Mouse (Mus musculus): ENCODE results near the gene Zbtb22. TPM values are rescaled to one million over a fixed set of nuclear protein-coding genes. Genes with fewer than 3 reads are reported as not detected.

Gene Zbtb22
- polyA plus RNA-seq (2015; fragmentation: Nextera tagmentation; extraction: Ambion mirVana), result 14.6 and 16.5 TPM in 2 replicates

GRCm38 (mm10) chr17:33915671-33916250 is at the start of gene Zbtb22, which contains the start of gene Tapbp:
Gene Zbtb22 (plus strand): TSS chr17:33915904.
Gene Tapbp (plus strand): TSS chr17:33915899.

DNA sequence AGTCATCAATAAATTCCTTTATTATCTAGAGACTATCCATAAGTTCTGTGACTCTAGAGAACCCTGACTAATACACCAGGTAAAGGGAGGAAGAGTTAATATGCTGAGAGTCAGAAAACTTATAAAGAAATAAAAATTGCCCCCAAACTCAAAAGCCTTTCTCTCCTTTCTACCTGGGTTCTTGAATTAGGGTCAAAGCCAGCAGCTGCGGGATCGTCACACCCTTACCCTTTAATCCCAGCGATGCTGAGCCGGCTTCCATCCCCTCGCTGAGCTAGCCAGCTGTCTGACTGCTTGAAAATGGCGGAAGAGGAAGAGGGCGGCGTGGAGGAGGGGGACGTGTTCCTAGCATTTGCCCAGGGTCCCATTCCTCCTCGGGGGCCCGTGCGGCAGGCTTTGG is 42.2 kb upstream of the Zbtb22 start, which contains the start of gene Gm7029:
Gene Gm7029, plus strand, starts transcription at position 301 of the 400 bp plus-strand sequence.

GRCm38 (mm10) chr17:33890533-33891059 is 25.1 kb upstream of the Zbtb22 start, which contains the start of gene Kifc1:
Gene Kifc1 (minus strand): TSS chr17:33890661.

GRCm38 (mm10) chr17:33904835-33905234 is 10.9 kb upstream of the Zbtb22 start, which contains the start of gene Platr17:
Gene Platr17 (plus strand): TSS chr17:33905135.

GRCm38 (mm10) chr17:33909077-33909868 is 6.4 kb upstream of the Zbtb22 start, which contains the start of gene Daxx:
Gene Daxx (plus strand): TSS chr17:33909414.

GRCm38 (mm10) chr17:33929371-33930279 is 13.9 kb downstream of the Zbtb22 start, which contains the start of gene Rgl2:
Gene Rgl2 (plus strand): TSS chr17:33929543.

GRCm38 (mm10) chr17:33940206-33940805 is 24.6 kb downstream of the Zbtb22 start, which contains the start of the genes Pfdn6 and Wdr46:
Gene Pfdn6 (minus strand): TSS chr17:33940343.
Gene Wdr46 (plus strand): TSS chr17:33940660.

DNA sequence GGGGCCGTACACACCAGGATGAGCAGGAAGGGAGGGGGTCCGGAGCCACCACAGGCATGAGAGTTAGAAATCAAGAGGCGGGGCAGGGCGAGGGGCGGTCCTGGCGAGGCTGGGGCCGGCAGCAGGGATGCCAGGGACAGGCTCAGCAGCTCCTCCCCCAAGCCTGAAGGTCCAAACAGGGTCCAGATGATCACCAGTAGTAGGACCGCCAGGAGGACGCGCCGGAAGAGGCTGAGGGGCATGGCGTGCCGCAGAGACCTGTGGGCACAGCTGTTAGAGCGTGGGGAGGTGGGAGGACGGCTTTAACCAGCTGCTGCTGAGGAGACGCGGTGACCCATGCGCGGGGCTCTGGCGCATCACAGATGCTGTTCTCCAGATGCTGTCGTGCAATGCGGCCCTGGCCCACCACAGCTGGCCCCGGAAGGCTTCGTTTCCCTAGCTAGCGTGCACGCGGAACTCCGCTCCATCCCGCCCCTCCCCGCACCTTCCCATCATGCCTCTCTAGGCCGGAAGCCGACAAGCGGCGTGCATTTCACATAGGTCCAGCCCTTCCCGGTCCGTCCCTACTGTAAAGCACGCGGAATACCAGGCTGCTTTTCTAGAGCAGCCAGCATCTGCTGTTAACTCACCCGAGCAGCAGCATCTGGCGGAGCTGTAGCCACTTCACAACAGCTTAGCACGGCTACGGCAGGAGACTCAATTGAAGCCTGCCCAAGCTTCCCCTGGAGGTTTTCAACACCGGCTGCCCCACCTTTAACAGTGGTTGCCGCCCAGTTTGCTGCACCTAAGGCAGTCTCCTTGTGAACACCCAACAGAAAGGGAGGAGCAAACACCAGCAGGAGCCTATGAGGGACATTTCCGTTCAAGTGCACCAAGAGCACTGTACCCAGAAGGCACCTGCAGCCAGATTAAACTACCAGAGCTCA is 35.6 kb downstream of the Zbtb22 start, which contains the start of gene B3galt4:
Gene B3galt4, minus strand, starts transcription at position 468 of the 926 bp plus-strand sequence.

GRCm38 (mm10) chr17:33955555-33956214 is 40.0 kb downstream of the Zbtb22 start, which contains the start of the genes Vps52 and Rps18:
Gene Vps52 (plus strand): TSS chr17:33955812.
Gene Rps18 (minus strand): TSS chr17:33956001.

Small RNA genes lying within 50 kb of the gene (microRNA-seq; reads per million reads assigned to microRNA genes)
- not detected for gene Gm27740 (ENCODE audit: borderline replicate concordance, insufficient number of aligned reads)

Other genes starting within 250 kb of the Zbtb22 start
- 123 and 153 TPM in 2 replicates for gene Hnrnpm, start 229.0 kb upstream of the Zbtb22 start, polyA plus RNA-seq (2015; fragmentation: Nextera tagmentation; extraction: Ambion mirVana)
- 84.2 and 105 TPM in 2 replicates for gene March2, start 197.2 kb upstream of the Zbtb22 start, polyA plus RNA-seq (2015; fragmentation: Nextera tagmentation; extraction: Ambion mirVana)
- gene Rab11b, start 155.4 kb upstream of the Zbtb22 start, polyA plus RNA-seq (2015; fragmentation: Nextera tagmentation; extraction: Ambion mirVana), result 248 and 296 TPM in 2 replicates
- 84.8 and 87.3 TPM in 2 replicates for gene Angptl4, start 134.1 kb upstream of the Zbtb22 start, polyA plus RNA-seq (2015; fragmentation: Nextera tagmentation; extraction: Ambion mirVana)
- gene Kank3, start 105.4 kb upstream of the Zbtb22 start, polyA plus RNA-seq (2015; fragmentation: Nextera tagmentation; extraction: Ambion mirVana), result 50.5 and 107 TPM in 2 replicates
- 1,247 and 1,332 TPM in 2 replicates for gene Rps28, start 91.3 kb upstream of the Zbtb22 start, polyA plus RNA-seq (2015; fragmentation: Nextera tagmentation; extraction: Ambion mirVana)
- 987 and 1,283 TPM in 2 replicates for gene Ndufa7, start 91.3 kb upstream of the Zbtb22 start, polyA plus RNA-seq (2015; fragmentation: Nextera tagmentation; extraction: Ambion mirVana)
- 89.3 and 138 TPM in 2 replicates for gene Cd320, start 72.8 kb upstream of the Zbtb22 start, polyA plus RNA-seq (2015; fragmentation: Nextera tagmentation; extraction: Ambion mirVana)
- not detected in 2 replicates for gene Gm7029, start 42.1 kb upstream of the Zbtb22 start, polyA plus RNA-seq (2015; fragmentation: Nextera tagmentation; extraction: Ambion mirVana)
- gene Kifc1, start 25.2 kb upstream of the Zbtb22 start, polyA plus RNA-seq (2015; fragmentation: Nextera tagmentation; extraction: Ambion mirVana), result 2.3 and 3.1 TPM in 2 replicates
- 0.27 TPM in 1 of 2 replicates, not detected in the other for gene Platr17, start 10.8 kb upstream of the Zbtb22 start, polyA plus RNA-seq (2015; fragmentation: Nextera tagmentation; extraction: Ambion mirVana)
- 23.8 and 32.1 TPM in 2 replicates for gene Daxx, start 6.5 kb upstream of the Zbtb22 start, polyA plus RNA-seq (2015; fragmentation: Nextera tagmentation; extraction: Ambion mirVana)
- 72.5 and 91.8 TPM in 2 replicates for gene Tapbp, start within 50 bp of the Zbtb22 start, polyA plus RNA-seq (2015; fragmentation: Nextera tagmentation; extraction: Ambion mirVana)
- gene Rgl2, start 13.6 kb downstream of the Zbtb22 start, polyA plus RNA-seq (2015; fragmentation: Nextera tagmentation; extraction: Ambion mirVana), result 20.0 and 32.4 TPM in 2 replicates
- gene Pfdn6, start 24.4 kb downstream of the Zbtb22 start, polyA plus RNA-seq (2015; fragmentation: Nextera tagmentation; extraction: Ambion mirVana), result 108 and 142 TPM in 2 replicates
- gene Wdr46, start 24.8 kb downstream of the Zbtb22 start, polyA plus RNA-seq (2015; fragmentation: Nextera tagmentation; extraction: Ambion mirVana), result 17.5 and 21.3 TPM in 2 replicates
- gene B3galt4, start 35.6 kb downstream of the Zbtb22 start, polyA plus RNA-seq (2015; fragmentation: Nextera tagmentation; extraction: Ambion mirVana), result 7.6 and 8.1 TPM in 2 replicates
- gene Vps52, start 39.9 kb downstream of the Zbtb22 start, polyA plus RNA-seq (2015; fragmentation: Nextera tagmentation; extraction: Ambion mirVana), result 28.4 and 40.1 TPM in 2 replicates
- gene Rps18, start 40.1 kb downstream of the Zbtb22 start, polyA plus RNA-seq (2015; fragmentation: Nextera tagmentation; extraction: Ambion mirVana), result 2,003 and 3,084 TPM in 2 replicates
- gene H2-K1, start 84.4 kb downstream of the Zbtb22 start, polyA plus RNA-seq (2015; fragmentation: Nextera tagmentation; extraction: Ambion mirVana), result 146 and 274 TPM in 2 replicates
- 22.3 and 29.6 TPM in 2 replicates for gene Ring1, start 108.8 kb downstream of the Zbtb22 start, polyA plus RNA-seq (2015; fragmentation: Nextera tagmentation; extraction: Ambion mirVana)
- 105 and 163 TPM in 2 replicates for gene H2-Ke6, start 112.2 kb downstream of the Zbtb22 start, polyA plus RNA-seq (2015; fragmentation: Nextera tagmentation; extraction: Ambion mirVana)
- 99.2 and 160 TPM in 2 replicates for gene Slc39a7, start 115.8 kb downstream of the Zbtb22 start, polyA plus RNA-seq (2015; fragmentation: Nextera tagmentation; extraction: Ambion mirVana)
- gene Rxrb, start 115.9 kb downstream of the Zbtb22 start, polyA plus RNA-seq (2015; fragmentation: Nextera tagmentation; extraction: Ambion mirVana), result 33.2 and 38.4 TPM in 2 replicates
- gene Col11a2, start 123.5 kb downstream of the Zbtb22 start, polyA plus RNA-seq (2015; fragmentation: Nextera tagmentation; extraction: Ambion mirVana), result 0.25 and 0.80 TPM in 2 replicates
- 0.25 TPM in 1 of 2 replicates, not detected in the other for gene H2-Oa, start 176.4 kb downstream of the Zbtb22 start, polyA plus RNA-seq (2015; fragmentation: Nextera tagmentation; extraction: Ambion mirVana)
- gene H2-DMa, start 203.6 kb downstream of the Zbtb22 start, polyA plus RNA-seq (2015; fragmentation: Nextera tagmentation; extraction: Ambion mirVana), result 10.2 and 13.7 TPM in 2 replicates
- 69.4 and 71.0 TPM in 2 replicates for gene Brd2, start 206.7 kb downstream of the Zbtb22 start, polyA plus RNA-seq (2015; fragmentation: Nextera tagmentation; extraction: Ambion mirVana)
- 0.44 and 0.97 TPM in 2 replicates for gene H2-DMb2, start 227.4 kb downstream of the Zbtb22 start, polyA plus RNA-seq (2015; fragmentation: Nextera tagmentation; extraction: Ambion mirVana)
- 1.9 and 2.3 TPM in 2 replicates for gene H2-DMb1, start 237.2 kb downstream of the Zbtb22 start, polyA plus RNA-seq (2015; fragmentation: Nextera tagmentation; extraction: Ambion mirVana)

All from adrenal gland, postnatal 0 days (tissue).